Mouse (Mus musculus) Patski (cell line): ENCODE data around the gene Gm17949. TPM values are rescaled to one million over a fixed set of nuclear protein-coding genes. Genes with fewer than 3 reads are reported as not detected.

Experiments
- ATAC-seq: fragments of 100-300 bp; one replicate; pipeline ENCODE4 v1.8.0; 2021
- CTCF ChIA-PET: fragments of 350-600 bp; sonication (Branson Sonifier 250); formaldehyde crosslinking; loops from one replicate; lab custom pipeline; 2022; ENCODE audit warnings: inconsistent platforms; lab: Charles Lee
- POLR2A ChIA-PET: fragments of 350-600 bp; sonication (Branson Sonifier 250); formaldehyde crosslinking; loops from one replicate; lab custom pipeline; 2022; ENCODE audit warnings: antibody characterized with exemption, inconsistent platforms; lab: Charles Lee
- DNase-seq: peaks from one replicate; pipeline ENCODE4 v3.0.0-alpha.2; 2011; ENCODE audit warnings: low read depth, low spot score
- H3K27me3 ChIP-seq: fragments of 371-371 bp; one replicate; pipeline ENCODE4 v1.5.1; 2021
- CTCF ChIP-seq: fragments of 100-300 bp; IDR thresholded peaks from one replicate; pipeline ENCODE4 v1.5.1; 2021
- in situ Hi-C: fragments of 300-500 bp; cut with MboI; formaldehyde crosslinking; loops from 3 replicates; pipeline ENCODE4 v1.11.1; 2018; ENCODE audit warnings: low pct_unique_long_range_greater_than_20kb, mixed read lengths
- polyA plus RNA-seq: library from polyadenylated mRNA; unstranded; gene quantifications from one replicate; pipeline ENCODE4 v1.2.3, GENCODE M21; 2021

The Gm17949 gene
- polyA plus RNA-seq, 1 experiment from 2014 or later, result not detected

DNA sequence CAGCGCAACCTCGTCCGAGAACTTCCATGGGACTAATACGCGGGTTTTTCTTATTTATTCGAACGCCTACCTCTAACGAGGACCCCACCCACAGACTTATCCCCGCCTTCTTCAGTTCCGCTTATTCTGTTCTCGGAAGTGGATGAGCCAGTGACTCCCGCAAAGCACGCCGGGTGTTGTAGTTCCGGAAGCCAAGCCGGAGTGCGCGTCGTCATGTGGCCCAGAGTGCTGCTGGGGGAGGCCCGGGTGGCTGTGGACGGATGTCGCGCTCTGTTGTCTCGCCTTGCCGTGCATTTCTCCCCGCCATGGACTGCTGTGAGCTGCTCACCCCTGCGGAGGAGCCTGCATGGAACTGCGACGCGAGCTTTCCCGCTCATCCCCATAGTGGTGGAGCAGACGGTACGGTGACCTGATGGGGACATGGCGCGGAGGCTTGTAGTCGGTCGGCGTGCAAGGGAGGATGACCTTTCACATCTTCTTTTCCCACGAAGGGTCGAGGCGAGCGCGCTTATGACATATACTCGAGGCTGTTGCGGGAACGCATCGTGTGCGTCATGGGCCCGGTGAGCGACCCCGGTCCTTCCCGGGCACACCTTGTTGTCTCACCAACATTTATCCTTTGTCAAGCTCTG lies 21.0 kb upstream of the Gm17949 start, which contains the start of gene Clpp:
TSS of gene Clpp (plus strand) at position 191 of the 632 bp plus-strand sequence.
- no peaks in the 10 kb centered on the region for H3K27me3 ChIP-seq
- ChIA-PET POLR2A (interaction anchor here (0.7 to 1.4 kb wide), 2 partner anchors 11 to 18 kb away, joined by 3 read pairs; no protein-coding TSS in a partner anchor), CTCF (interaction anchor here (2.4 kb wide), 1 partner anchor 93 kb away, joined by 10 read pairs; no protein-coding TSS in a partner anchor)
- DNase-seq (peak; percentile 80), ATAC-seq (peak; percentile 97)
- TF ChIP-seq CTCF, result no peak
- in situ Hi-C loops, result loop anchor here (10.0 kb wide), 1 partner anchor 345 kb away; no protein-coding TSS in a partner anchor

- DNase-seq (no peak), ATAC-seq (no peak)
- CTCF ChIA-PET, result interaction anchor here (2.4 kb wide), 1 partner anchor 93 kb away, joined by 10 read pairs; no protein-coding TSS in a partner anchor
- no peaks in the 10 kb centered on the region for H3K27me3 ChIP-seq
- in situ Hi-C loops, result loop anchor here (10.0 kb wide), 1 partner anchor 344 kb away; no protein-coding TSS in a partner anchor
- TF ChIP-seq CTCF, result no peak
- POLR2A ChIA-PET, result interaction anchor here (0.7 to 1.4 kb wide), 2 partner anchors 12 to 117 kb away, joined by 3 to 6 read pairs; no protein-coding TSS in a partner anchor
Measured at GRCm38 (mm10) chr17:56990966-56991365, 20.3 kb upstream of the Gm17949 start.

DNA sequence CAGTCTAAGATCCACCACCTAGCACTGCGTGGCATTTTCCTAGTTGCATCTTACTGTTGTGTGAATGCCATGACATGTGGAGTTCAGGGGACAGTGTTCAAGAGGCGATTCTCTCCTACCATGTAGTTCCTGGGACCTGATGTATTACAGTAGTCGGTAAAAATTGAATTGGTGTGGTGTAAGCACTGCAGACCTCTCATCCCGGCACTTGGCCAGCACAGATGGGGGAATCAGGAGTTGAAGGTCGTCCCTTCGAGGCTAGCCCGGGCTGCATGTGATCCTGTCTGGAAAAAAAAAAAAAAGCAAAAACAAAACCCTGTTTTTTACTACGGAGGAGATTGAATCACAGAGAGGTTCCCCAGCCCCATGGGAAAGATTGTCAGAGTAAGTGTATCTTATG lies 16.2 kb upstream of the Gm17949 start:
- no peak for ATAC-seq
- no peak for TF ChIP-seq CTCF
- no peaks in the 10 kb centered on the region for H3K27me3 ChIP-seq
- POLR2A ChIA-PET, result no interaction called here
- CTCF ChIA-PET, result no interaction called here
- no peak for DNase-seq
- in situ Hi-C loops, result loop anchor here (5.0 to 10.0 kb wide), 4 partner anchors 67 to 340 kb away; no protein-coding TSS in a partner anchor

DNA sequence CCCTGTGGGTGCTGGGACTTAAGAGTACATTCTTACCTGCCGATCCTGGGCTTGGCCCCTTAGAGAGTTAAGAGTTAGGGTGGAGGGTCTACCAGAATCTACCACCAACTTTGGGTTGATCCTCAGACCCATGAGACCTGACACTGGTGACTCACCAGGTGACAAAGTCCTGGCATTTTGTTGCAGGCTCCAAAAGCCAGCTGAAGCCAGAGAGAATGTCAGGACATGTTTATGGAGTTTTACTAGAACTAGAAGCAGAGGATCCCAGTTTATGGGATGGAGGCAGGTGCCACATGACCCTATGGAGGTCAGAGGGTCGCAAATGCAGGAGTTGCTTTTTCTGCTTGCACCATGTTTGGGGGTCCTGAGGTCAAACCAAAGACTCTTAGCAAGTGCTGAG lies 14.8 kb upstream of the Gm17949 start:
- in situ Hi-C loops, result loop anchor here (5.0 to 10.0 kb wide), 4 partner anchors 66 to 338 kb away; no protein-coding TSS in a partner anchor
- no peak for ATAC-seq
- CTCF ChIA-PET, result interaction anchor here (1.3 kb wide), 1 partner anchor 15 kb away, joined by 4 read pairs; the partner anchor contains the start of genes Gm17949 and Gtf2f1
- TF ChIP-seq CTCF, result no peak
- no peaks in the 10 kb centered on the region for H3K27me3 ChIP-seq
- DNase-seq, result no peak
- POLR2A ChIA-PET, result interaction anchor here (0.7 kb wide), 1 partner anchor 170 kb away, joined by 3 read pairs; no protein-coding TSS in a partner anchor

DNA sequence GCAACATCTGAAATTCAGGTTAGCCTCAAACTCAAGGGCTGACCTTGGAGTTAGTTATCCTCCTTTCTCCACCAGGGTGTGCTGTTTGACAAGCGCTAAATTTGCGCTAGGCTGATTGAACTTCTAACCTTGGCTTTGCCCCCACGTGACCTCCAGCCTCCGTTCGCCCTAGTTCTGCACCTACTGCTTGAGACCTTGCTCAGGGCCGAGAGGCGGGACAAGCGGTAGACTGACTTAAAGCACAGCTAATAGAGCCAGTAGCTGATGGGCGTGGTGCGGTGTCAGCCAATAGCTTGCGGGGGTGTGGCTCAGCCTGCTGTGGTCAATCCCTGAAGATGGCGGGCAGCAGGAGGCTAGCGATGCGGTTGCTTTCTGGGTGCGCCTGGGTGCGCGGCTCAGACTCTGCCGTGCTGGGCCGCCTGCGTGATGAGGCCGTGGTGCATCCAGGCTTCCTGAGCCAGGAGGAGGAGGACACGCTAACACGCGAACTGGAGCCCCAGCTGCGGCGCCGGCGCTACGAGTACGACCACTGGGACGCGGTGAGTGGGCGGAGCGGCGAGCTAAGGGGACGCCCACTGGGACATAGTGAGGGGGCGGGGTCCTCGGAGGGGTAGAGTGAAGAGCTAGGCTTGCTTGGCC lies 14.1 kb upstream of the Gm17949 start, which contains the start of gene Alkbh7:
TSS of gene Alkbh7 (plus strand) at position 311 of the 639 bp plus-strand sequence.
- in situ Hi-C loops, result loop anchor here (5.0 to 10.0 kb wide), 4 partner anchors 65 to 338 kb away; no protein-coding TSS in a partner anchor
- ATAC-seq, result peak; percentile 89
- POLR2A ChIA-PET, result interaction anchor here (0.6 to 0.7 kb wide), 2 partner anchors 94 to 169 kb away, joined by 3 read pairs; no protein-coding TSS in a partner anchor

DNA sequence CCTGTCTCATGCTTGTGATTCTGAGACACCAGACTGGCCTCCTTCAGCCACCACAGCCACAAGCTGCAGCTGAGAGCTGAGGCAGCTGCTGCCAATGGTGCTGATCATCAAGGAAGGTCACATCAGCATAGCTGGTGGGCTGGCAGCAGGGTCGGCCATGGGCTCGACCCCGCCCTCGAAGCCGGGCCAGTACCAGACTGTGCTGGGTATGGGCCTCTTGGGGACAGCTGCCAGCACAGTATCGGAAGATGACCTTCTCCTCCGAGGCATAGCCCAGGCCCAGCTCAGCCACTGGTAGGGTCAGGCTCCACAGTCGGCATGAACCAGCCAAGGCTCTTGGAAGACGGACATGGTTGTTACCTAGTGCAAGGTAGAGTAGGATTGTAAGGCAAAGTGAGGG lies 11.9 kb upstream of the Gm17949 start:
- ATAC-seq (no peak), DNase-seq (no peak)
- in situ Hi-C loops, result loop anchor here (5.0 to 10.0 kb wide), 4 partner anchors 63 to 335 kb away; no protein-coding TSS in a partner anchor
- CTCF ChIA-PET, result no interaction called here
- no peaks in the 10 kb centered on the region for H3K27me3 ChIP-seq
- TF ChIP-seq CTCF, result no peak
- POLR2A ChIA-PET, result interaction anchor here (0.7 kb wide), 1 partner anchor 73 kb away, joined by 6 read pairs; no protein-coding TSS in a partner anchor

More for the DNA sequence above, 14.1 kb upstream of the Gm17949 start, which contains the start of gene Alkbh7:
- no peak for TF ChIP-seq CTCF
- CTCF ChIA-PET, result interaction anchor here (0.6 to 1.6 kb wide), 4 partner anchors 9 to 162 kb away, joined by 3 to 5 read pairs (median 4); partner anchors contain the start of genes Gm17949 and Gtf2f1
- H3K27me3 ChIP-seq, result no peaks in the 10 kb centered on the region
- DNase-seq, result peak; percentile 77

- no peaks in the 10 kb centered on the region for H3K27me3 ChIP-seq
- no peak for DNase-seq
- ChIA-PET CTCF (interaction anchor here (0.9 to 1.0 kb wide), 2 partner anchors 167 to 277 kb away, joined by 3 read pairs; no protein-coding TSS in a partner anchor), POLR2A (no interaction called here)
- no peak for TF ChIP-seq CTCF
- in situ Hi-C loops, result loop anchor here (5.0 to 10.0 kb wide), 4 partner anchors 62 to 335 kb away; no protein-coding TSS in a partner anchor
- ATAC-seq, result no peak
Measured at GRCm38 (mm10) chr17:56999968-57000609, 11.2 kb upstream of the Gm17949 start, which contains the start of gene Pspn. Pspn (minus strand) TSS chr17:57000018.

DNA sequence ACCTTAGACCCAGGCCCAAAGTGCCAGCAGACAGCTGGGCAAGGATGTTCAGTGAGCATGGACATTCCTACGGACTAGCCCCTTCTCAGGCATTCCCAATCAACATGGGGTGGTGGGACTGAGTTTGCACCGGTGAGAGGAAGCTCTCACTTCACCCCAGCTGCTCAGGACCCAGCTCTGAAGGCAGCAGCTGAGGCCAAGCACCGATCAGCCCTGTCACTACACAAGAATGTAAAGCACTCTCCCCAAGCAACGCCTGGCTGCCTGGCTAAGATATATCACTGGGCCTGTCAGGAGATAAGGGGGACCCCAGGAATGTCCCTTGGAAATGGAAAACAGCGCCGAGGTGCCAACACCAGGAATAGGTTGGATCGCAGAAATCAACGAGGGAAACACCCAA lies 10.0 kb upstream of the Gm17949 start:
- in situ Hi-C loops, result no loop called here
- POLR2A ChIA-PET, result no interaction called here
- no peak for DNase-seq
- no peaks in the 10 kb centered on the region for H3K27me3 ChIP-seq
- no peak for TF ChIP-seq CTCF
- ATAC-seq, result peak; percentile 56
- CTCF ChIA-PET, result interaction anchor here (0.9 to 1.0 kb wide), 2 partner anchors 166 to 276 kb away, joined by 3 read pairs; no protein-coding TSS in a partner anchor

DNA sequence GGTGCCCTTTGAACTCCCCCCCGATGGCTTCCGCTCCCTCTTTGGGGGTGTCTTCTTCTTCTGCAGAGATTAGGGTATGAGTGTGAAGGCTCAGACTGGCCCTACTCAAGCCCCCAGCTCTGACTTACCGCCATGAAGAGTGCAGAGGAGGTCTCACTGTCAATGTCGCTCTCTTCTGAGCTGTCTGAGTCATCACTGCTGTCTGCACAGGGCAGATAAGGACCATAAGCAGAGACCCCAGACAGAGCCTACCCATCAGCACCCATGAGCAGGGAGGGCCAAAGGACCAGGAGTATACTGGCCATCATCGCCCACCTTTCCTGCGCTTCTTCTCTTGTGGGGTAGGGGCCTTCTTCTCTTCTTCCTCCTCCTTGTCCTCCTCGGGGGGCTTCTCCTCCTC lies 7.3 kb upstream of the Gm17949 start:
- no peak for TF ChIP-seq CTCF
- CTCF ChIA-PET, result no interaction called here
- DNase-seq (no peak), ATAC-seq (no peak)
- POLR2A ChIA-PET, result no interaction called here
- in situ Hi-C loops, result no loop called here
- H3K27me3 ChIP-seq, result no peaks in the 10 kb centered on the region
